Mouse (Mus musculus): Measurements from ENCODE around the gene Tex19.2. TPM values are rescaled to one million over a fixed set of nuclear protein-coding genes. Genes with fewer than 3 reads are reported as not detected.

The Tex19.2 gene
- polyA plus RNA-seq, 1 experiment from 2014 or later: not detected

GRCm38 (mm10) chr11:121143325-121144015 lies 25.0 kb upstream of the Tex19.2 start:
- ATAC-seq (ENCODE audit: low FRiP score): no peak
- Histone ChIP-seq H3K36me3 (ENCODE audit: control insufficient read depth, insufficient read depth, low read length) (no peaks in the 10 kb centered on the region), H3K4me1 (replicated peaks; ENCODE audit: control insufficient read depth, insufficient read depth, low read length) (no peaks in the 10 kb centered on the region), H3K9me3 (ENCODE audit: control insufficient read depth, low read length) (no peaks in the 10 kb centered on the region), H3K9ac (ENCODE audit: low read depth, low read length) (no peak overlapping the region), H3K4me2 (replicated peaks; ENCODE audit: low read depth, low read length) (no peak overlapping the region), H3K27me3 (ENCODE audit: control insufficient read depth, insufficient read depth, low read length) (no peaks in the 10 kb centered on the region), H3K4me3 (ENCODE audit: low read depth, low read length) (no peak overlapping the region), H3K27ac (ENCODE audit: low read depth, low read length) (no peak overlapping the region)
- WGBS: 79% methylated on average over 9 of the region's 9 CpGs
- DNase-seq (ENCODE audit: low spot score): no peak

GRCm38 (mm10) chr11:121138732-121139131 lies 20.3 kb upstream of the Tex19.2 start:
- no peak overlapping the region for H3K4me3 ChIP-seq (ENCODE audit: low read depth, low read length)
- no peaks in the 10 kb centered on the region for H3K36me3 ChIP-seq (ENCODE audit: control insufficient read depth, insufficient read depth, low read length)
- no peak for ATAC-seq (ENCODE audit: low FRiP score)
- WGBS: 39% methylated on average over 6 of the region's 6 CpGs
- H3K4me1 ChIP-seq (replicated peaks; ENCODE audit: control insufficient read depth, insufficient read depth, low read length): no peaks in the 10 kb centered on the region
- H3K27me3 ChIP-seq (ENCODE audit: control insufficient read depth, insufficient read depth, low read length): no peaks in the 10 kb centered on the region
- H3K4me2 ChIP-seq (replicated peaks; ENCODE audit: low read depth, low read length): no peak overlapping the region
- no peaks in the 10 kb centered on the region for H3K9me3 ChIP-seq (ENCODE audit: control insufficient read depth, low read length)
- no peak for DNase-seq (ENCODE audit: low spot score)
- H3K9ac ChIP-seq (ENCODE audit: low read depth, low read length): no peak overlapping the region
- no peak overlapping the region for H3K27ac ChIP-seq (ENCODE audit: low read depth, low read length)

GRCm38 (mm10) chr11:121137682-121138081 lies 19.2 kb upstream of the Tex19.2 start:
- DNase-seq (ENCODE audit: low spot score) (no peak), ATAC-seq (ENCODE audit: low FRiP score) (no peak)
- no peak overlapping the region for H3K4me3 ChIP-seq (ENCODE audit: low read depth, low read length)
- H3K9me3 ChIP-seq (ENCODE audit: control insufficient read depth, low read length): no peaks in the 10 kb centered on the region
- no peaks in the 10 kb centered on the region for H3K4me1 ChIP-seq (replicated peaks; ENCODE audit: control insufficient read depth, insufficient read depth, low read length)
- no peak overlapping the region for H3K27ac ChIP-seq (ENCODE audit: low read depth, low read length)
- H3K27me3 ChIP-seq (ENCODE audit: control insufficient read depth, insufficient read depth, low read length): no peaks in the 10 kb centered on the region
- whole genome bisulfite sequencing: 84% methylated on average over 5 of the region's 5 CpGs
- no peak overlapping the region for H3K9ac ChIP-seq (ENCODE audit: low read depth, low read length)
- H3K36me3 ChIP-seq (ENCODE audit: control insufficient read depth, insufficient read depth, low read length): no peaks in the 10 kb centered on the region
- no peak overlapping the region for H3K4me2 ChIP-seq (replicated peaks; ENCODE audit: low read depth, low read length)

DNA sequence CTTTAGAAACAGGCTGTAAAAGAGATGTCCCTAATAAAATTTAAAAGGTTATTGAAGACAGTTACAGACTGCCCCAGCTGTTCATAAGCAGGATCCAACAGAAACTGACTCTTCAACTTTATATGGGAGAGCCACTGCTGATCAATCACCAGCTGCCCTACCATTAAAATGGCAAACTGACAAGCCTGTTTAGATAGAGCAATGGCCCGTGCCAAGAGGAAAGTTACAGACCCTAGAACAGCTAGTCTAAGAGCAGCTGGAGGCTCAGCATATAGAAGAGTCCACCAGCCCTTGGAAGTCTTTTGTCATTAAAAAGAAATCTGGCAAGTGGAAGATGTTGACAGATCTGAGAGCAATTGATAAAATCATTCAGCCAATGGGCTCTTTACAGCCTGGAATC lies 16.1 kb upstream of the Tex19.2 start:
- WGBS: 66% methylated on average over 1 of the region's 1 CpGs
- Histone ChIP-seq H3K27ac (ENCODE audit: low read depth, low read length) (no peak overlapping the region), H3K36me3 (ENCODE audit: control insufficient read depth, insufficient read depth, low read length) (no peaks in the 10 kb centered on the region), H3K9me3 (ENCODE audit: control insufficient read depth, low read length) (no peaks in the 10 kb centered on the region), H3K9ac (ENCODE audit: low read depth, low read length) (no peak overlapping the region), H3K4me3 (ENCODE audit: low read depth, low read length) (no peak overlapping the region), H3K4me2 (replicated peaks; ENCODE audit: low read depth, low read length) (no peak overlapping the region), H3K4me1 (replicated peaks; ENCODE audit: control insufficient read depth, insufficient read depth, low read length) (no peaks in the 10 kb centered on the region), H3K27me3 (ENCODE audit: control insufficient read depth, insufficient read depth, low read length) (no peaks in the 10 kb centered on the region)
- no peak for DNase-seq (ENCODE audit: low spot score)
- ATAC-seq (ENCODE audit: low FRiP score): no peak

GRCm38 (mm10) chr11:121129616-121130015 lies 11.1 kb upstream of the Tex19.2 start:
- 90% methylated on average over 1 of the region's 1 CpGs for WGBS
- Histone ChIP-seq H3K36me3 (ENCODE audit: control insufficient read depth, insufficient read depth, low read length) (no peaks in the 10 kb centered on the region), H3K9me3 (ENCODE audit: control insufficient read depth, low read length) (no peaks in the 10 kb centered on the region), H3K4me1 (replicated peaks; ENCODE audit: control insufficient read depth, insufficient read depth, low read length) (no peaks in the 10 kb centered on the region), H3K4me2 (replicated peaks; ENCODE audit: low read depth, low read length) (no peak overlapping the region), H3K27ac (ENCODE audit: low read depth, low read length) (no peak overlapping the region), H3K27me3 (ENCODE audit: control insufficient read depth, insufficient read depth, low read length) (no peaks in the 10 kb centered on the region), H3K9ac (ENCODE audit: low read depth, low read length) (no peak overlapping the region), H3K4me3 (ENCODE audit: low read depth, low read length) (no peak overlapping the region)
- ATAC-seq (ENCODE audit: low FRiP score): no peak
- DNase-seq (ENCODE audit: low spot score): no peak

- 92% methylated on average over 3 of the region's 3 CpGs for WGBS
These were observed 9.0 kb upstream of the Tex19.2 start for GRCm38 (mm10) chr11:121127441-121127840.

DNA sequence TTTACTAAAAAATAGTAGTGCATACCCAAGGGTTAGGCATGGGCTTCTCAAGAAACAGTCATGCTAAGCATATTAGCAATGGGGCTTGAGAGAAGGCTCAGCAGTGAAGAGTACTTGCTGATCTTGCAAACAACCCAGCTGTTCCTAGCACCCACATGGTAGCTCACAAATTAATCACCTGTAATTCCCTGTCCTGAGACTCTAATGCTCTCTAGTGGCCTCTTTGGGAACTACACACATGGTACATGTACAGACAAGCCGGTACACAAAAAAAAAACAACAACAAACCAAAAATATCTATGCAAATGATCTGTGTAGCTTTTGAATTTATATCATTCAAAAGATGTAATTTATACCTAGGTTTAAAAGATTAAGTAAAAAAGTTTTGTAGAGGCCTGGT lies 7.9 kb upstream of the Tex19.2 start:
- peak; percentile 16 for DNase-seq (ENCODE audit: low spot score)
- no peak overlapping the region for H3K4me2 ChIP-seq (replicated peaks; ENCODE audit: low read depth, low read length)
- H3K27ac ChIP-seq (ENCODE audit: low read depth, low read length): no peak overlapping the region
- H3K4me3 ChIP-seq (ENCODE audit: low read depth, low read length): no peak overlapping the region
- H3K9ac ChIP-seq (ENCODE audit: low read depth, low read length): no peak overlapping the region
- no peaks in the 10 kb centered on the region for H3K4me1 ChIP-seq (replicated peaks; ENCODE audit: control insufficient read depth, insufficient read depth, low read length)
- H3K27me3 ChIP-seq (ENCODE audit: control insufficient read depth, insufficient read depth, low read length): no peaks in the 10 kb centered on the region
- ATAC-seq (ENCODE audit: low FRiP score): no peak
- H3K9me3 ChIP-seq (ENCODE audit: control insufficient read depth, low read length): no peaks in the 10 kb centered on the region
- WGBS: 62% methylated on average over 1 of the region's 1 CpGs
- no peaks in the 10 kb centered on the region for H3K36me3 ChIP-seq (ENCODE audit: control insufficient read depth, insufficient read depth, low read length)

More at GRCm38 (mm10) chr11:121127441-121127840, 9.0 kb upstream of the Tex19.2 start:
- no peak overlapping the region for H3K9ac ChIP-seq (ENCODE audit: low read depth, low read length)
- H3K4me3 ChIP-seq (ENCODE audit: low read depth, low read length): no peak overlapping the region
- ATAC-seq (ENCODE audit: low FRiP score): no peak
- H3K4me2 ChIP-seq (replicated peaks; ENCODE audit: low read depth, low read length): no peak overlapping the region
- DNase-seq (ENCODE audit: low spot score): no peak
- H3K4me1 ChIP-seq (replicated peaks; ENCODE audit: control insufficient read depth, insufficient read depth, low read length): no peaks in the 10 kb centered on the region
- H3K27ac ChIP-seq (ENCODE audit: low read depth, low read length): no peak overlapping the region
- H3K27me3 ChIP-seq (ENCODE audit: control insufficient read depth, insufficient read depth, low read length): no peaks in the 10 kb centered on the region
- H3K36me3 ChIP-seq (ENCODE audit: control insufficient read depth, insufficient read depth, low read length): no peaks in the 10 kb centered on the region
- no peaks in the 10 kb centered on the region for H3K9me3 ChIP-seq (ENCODE audit: control insufficient read depth, low read length)

- DNase-seq (ENCODE audit: low spot score): no peak
- no peak for ATAC-seq (ENCODE audit: low FRiP score)
- H3K36me3 ChIP-seq (ENCODE audit: control insufficient read depth, insufficient read depth, low read length): no peaks in the 10 kb centered on the region
- no peaks in the 10 kb centered on the region for H3K9me3 ChIP-seq (ENCODE audit: control insufficient read depth, low read length)
- H3K9ac ChIP-seq (ENCODE audit: low read depth, low read length): no peak overlapping the region
- no peaks in the 10 kb centered on the region for H3K27me3 ChIP-seq (ENCODE audit: control insufficient read depth, insufficient read depth, low read length)
- H3K27ac ChIP-seq (ENCODE audit: low read depth, low read length): no peak overlapping the region
- WGBS: 88% methylated on average over 3 of the region's 3 CpGs
- no peak overlapping the region for H3K4me3 ChIP-seq (ENCODE audit: low read depth, low read length)
- no peak overlapping the region for H3K4me2 ChIP-seq (replicated peaks; ENCODE audit: low read depth, low read length)
- no peaks in the 10 kb centered on the region for H3K4me1 ChIP-seq (replicated peaks; ENCODE audit: control insufficient read depth, insufficient read depth, low read length)
These were observed 7.2 kb upstream of the Tex19.2 start for GRCm38 (mm10) chr11:121125522-121126172.

- H3K4me3 ChIP-seq (ENCODE audit: low read depth, low read length): no peak overlapping the region
- 84% methylated on average over 4 of the region's 4 CpGs for WGBS
- H3K27me3 ChIP-seq (ENCODE audit: control insufficient read depth, insufficient read depth, low read length): no peaks in the 10 kb centered on the region
- DNase-seq (ENCODE audit: low spot score): no peak
- no peak overlapping the region for H3K4me2 ChIP-seq (replicated peaks; ENCODE audit: low read depth, low read length)
- H3K36me3 ChIP-seq (ENCODE audit: control insufficient read depth, insufficient read depth, low read length): no peaks in the 10 kb centered on the region
- no peak for ATAC-seq (ENCODE audit: low FRiP score)
- H3K27ac ChIP-seq (ENCODE audit: low read depth, low read length): no peak overlapping the region
- no peak overlapping the region for H3K9ac ChIP-seq (ENCODE audit: low read depth, low read length)
- H3K9me3 ChIP-seq (ENCODE audit: control insufficient read depth, low read length): no peaks in the 10 kb centered on the region
- no peaks in the 10 kb centered on the region for H3K4me1 ChIP-seq (replicated peaks; ENCODE audit: control insufficient read depth, insufficient read depth, low read length)
These were observed 5.0 kb upstream of the Tex19.2 start for GRCm38 (mm10) chr11:121123438-121123837.
